8 mouse cellular contexts compared by ENCODE assay signal in genomic region chr16:84834344-84834743, GRCm38 (mm10). TPM values are rescaled to one million over a fixed set of nuclear protein-coding genes. Genes with fewer than 3 reads are reported as not detected.
A peak's percentile ranks its signal among the peaks of the same experiment; 100 is the strongest.
DNase-seq lines count a peak whose midpoint lies in the region; ATAC-seq lines count a peak whose summit lies in the region.

No protein-coding gene starts in this region.

- H3K27ac ChIP-seq in kidney, embryonic 16.5 days (ENCODE audit: low read length), result peak overlapping the region; percentile 99
- peak overlapping the region; percentile 98 for H3K27ac ChIP-seq in hindbrain, embryonic 13.5 days
- peak overlapping the region; percentile 96 for H3K27ac ChIP-seq in midbrain, embryonic 12.5 days (replicated peaks)

- peak overlapping the region; percentile 74 for H3K4me2 ChIP-seq in kidney, embryonic 16.5 days (replicated peaks; ENCODE audit: low read depth, low read length)
- H3K4me2 ChIP-seq in hindbrain, embryonic 13.5 days, result peak overlapping the region; percentile 80
- peak overlapping the region; percentile 76 for H3K4me2 ChIP-seq in midbrain, embryonic 12.5 days (replicated peaks)

- peak overlapping the region; percentile 99 for H3K4me3 ChIP-seq in kidney, embryonic 16.5 days (ENCODE audit: low read length)
- H3K4me3 ChIP-seq in hindbrain, embryonic 13.5 days, result peak overlapping the region; percentile 96
- peak overlapping the region; percentile 85 for H3K4me3 ChIP-seq in midbrain, embryonic 12.5 days

- peaks cover 28% of the 10 kb centered on the region for H3K4me1 ChIP-seq in kidney, embryonic 16.5 days (ENCODE audit: insufficient read depth, low read length)
- H3K4me1 ChIP-seq in hindbrain, embryonic 13.5 days (replicated peaks), result peaks cover 31% of the 10 kb centered on the region
- H3K4me1 ChIP-seq in midbrain, embryonic 12.5 days, result peaks cover 21% of the 10 kb centered on the region

- 0% methylated on average over 22 of the region's 22 CpGs for WGBS in kidney, embryonic 16.5 days
- WGBS in hindbrain, embryonic 13.5 days, result under 1% methylated on average over 22 of the region's 22 CpGs
- WGBS in midbrain, embryonic 12.5 days, result under 1% methylated on average over 22 of the region's 22 CpGs

- no peak for DNase-seq in kidney, postnatal 10 days
- DNase-seq in c-Kit-positive CD71-positive TER-119-negative erythroid progenitor cells, embryonic 14.5 days (ENCODE audit: low read depth), result peak; percentile 21
- no peak for DNase-seq in gastrocnemius, adult 8-10 months (ENCODE audit: low spot score in 2 of 2)
- DNase-seq in cerebellum, postnatal 36 days, result no peak
- DNase-seq in left cerebral cortex, postnatal 4 days, result no peak

- no peaks in the 10 kb centered on the region for H3K27me3 ChIP-seq in kidney, embryonic 16.5 days (ENCODE audit: insufficient read depth, low read length)
- no peaks in the 10 kb centered on the region for H3K27me3 ChIP-seq in hindbrain, embryonic 13.5 days
- H3K27me3 ChIP-seq in midbrain, embryonic 12.5 days, result no peaks in the 10 kb centered on the region

- H3K9me3 ChIP-seq in kidney, embryonic 16.5 days (ENCODE audit: low read length), result no peaks in the 10 kb centered on the region
- no peaks in the 10 kb centered on the region for H3K9me3 ChIP-seq in hindbrain, embryonic 13.5 days
- H3K9me3 ChIP-seq in midbrain, embryonic 12.5 days, result no peaks in the 10 kb centered on the region

- intact Hi-C loops in left cerebral cortex, postnatal 4 days (cut with DNase I), result no loop called here

- H3K36me3 ChIP-seq in kidney, embryonic 16.5 days (ENCODE audit: insufficient read depth, low read length), result peaks cover 25% of the 10 kb centered on the region
- H3K36me3 ChIP-seq in hindbrain, embryonic 13.5 days, result peaks cover 28% of the 10 kb centered on the region
- H3K36me3 ChIP-seq in midbrain, embryonic 12.5 days, result peaks cover 37% of the 10 kb centered on the region

- ATAC-seq in kidney, embryonic 16.5 days (ENCODE audit: low FRiP score, low TSS enrichment), result no peak
- ATAC-seq in hindbrain, embryonic 13.5 days (ENCODE audit: low FRiP score), result no peak; the same call in 1 of the 2 replicates
- no peak for ATAC-seq in midbrain, embryonic 12.5 days (ENCODE audit: low FRiP score, low read depth)

- H3K9ac ChIP-seq in kidney, embryonic 16.5 days (replicated peaks; ENCODE audit: low read length), result peak overlapping the region; percentile 100
- peak overlapping the region; percentile 96 for H3K9ac ChIP-seq in hindbrain, embryonic 13.5 days
- H3K9ac ChIP-seq in midbrain, embryonic 12.5 days (replicated peaks), result peak overlapping the region; percentile 92

RNA-seq across cellular contexts. Expression of gene Gabpa, which starts 0.4 kb away (rescaled TPM):
- polyA plus RNA-seq in kidney, embryonic 16.5 days (2015; fragmentation: Nextera tagmentation; extraction: Ambion mirVana), result 39.1 and 39.3 TPM in 2 replicates
- polyA plus RNA-seq in hindbrain, embryonic 13.5 days (2015; fragmentation: Nextera tagmentation; extraction: Ambion mirVana), result 20.9 and 21.4 TPM in 2 replicates
- polyA plus RNA-seq in midbrain, embryonic 12.5 days (2016; fragmentation: Nextera tagmentation; extraction: Ambion mirVana), result 38.5 and 39.5 TPM in 2 replicates
- 10 to 100 TPM; 21.0 to 28.2 (median 24.4) TPM for total RNA-seq in gastrocnemius, adult 8-10 months (2022)
- 10 to 100 TPM; 26.1 to 26.7 TPM for total RNA-seq in left cerebral cortex, postnatal 4 days (2021)

RNA-seq across cellular contexts. Expression of gene Atp5j, which starts 1.1 kb away (rescaled TPM):
- polyA plus RNA-seq in kidney, embryonic 16.5 days (2015; fragmentation: Nextera tagmentation; extraction: Ambion mirVana), result 992 and 993 TPM in 2 replicates
- 829 and 850 TPM in 2 replicates for polyA plus RNA-seq in hindbrain, embryonic 13.5 days (2015; fragmentation: Nextera tagmentation; extraction: Ambion mirVana)
- 695 and 706 TPM in 2 replicates for polyA plus RNA-seq in midbrain, embryonic 12.5 days (2016; fragmentation: Nextera tagmentation; extraction: Ambion mirVana)
- total RNA-seq in gastrocnemius, adult 8-10 months (2022), result 1,000 to 10,000 TPM in 2 of 4 experiments, 100 to 1,000 TPM in 2; 869 to 1,085 (median 967) TPM
- total RNA-seq in left cerebral cortex, postnatal 4 days (2021), result 100 to 1,000 TPM; 264 to 276 TPM
